In the genomic region with DNA sequence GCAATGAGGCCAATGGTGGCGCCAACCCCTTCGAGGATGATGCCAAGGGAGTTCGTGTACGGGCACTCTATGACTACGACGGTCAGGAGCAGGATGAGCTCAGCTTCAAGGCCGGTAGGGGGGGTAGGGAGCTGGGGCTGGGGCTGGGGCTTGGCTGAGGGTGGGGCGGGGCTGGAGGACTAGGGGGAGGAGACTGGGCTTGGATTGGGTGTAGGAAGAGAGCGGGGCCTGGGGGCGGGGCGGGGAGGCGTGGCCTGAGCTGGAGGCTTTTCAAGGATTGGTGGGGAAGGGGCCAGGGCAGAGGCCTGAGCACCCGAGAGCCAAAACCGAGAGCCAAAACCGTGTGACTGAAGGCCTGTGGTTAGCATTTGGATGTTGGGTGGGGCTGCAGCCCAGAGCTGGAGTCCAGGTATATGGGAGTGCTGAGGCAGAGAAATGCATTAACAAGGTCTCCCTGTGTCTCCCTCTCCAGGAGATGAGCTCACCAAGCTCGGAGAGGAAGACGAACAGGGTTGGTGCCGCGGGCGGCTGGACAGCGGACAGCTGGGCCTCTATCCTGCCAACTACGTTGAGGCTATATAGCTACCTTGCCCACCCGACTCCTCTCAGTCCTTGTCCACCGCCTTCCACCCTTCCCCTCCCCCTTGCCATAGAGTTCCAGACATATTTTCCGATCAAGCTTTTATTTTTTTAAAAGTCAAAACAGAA, we compare ENCODE assay signal across 8 mouse cellular contexts. TPM values are rescaled to one million over a fixed set of nuclear protein-coding genes. Genes with fewer than 3 reads are reported as not detected.
A peak's percentile ranks its signal among the peaks of the same experiment; 100 is the strongest.
DNase-seq lines count a peak whose midpoint lies in the region; ATAC-seq and TF ChIP-seq lines count a peak whose summit lies in the region.
"Had no signal": no experiment of that assay in that cellular context is flagged by ENCODE, and none has a peak within 500 bp of the region (broad histone marks: within the 10 kb centered on the region; RNA-seq: fewer than 3 reads in every experiment).

No protein-coding gene starts in this region.

- peaks cover 36% of the 10 kb centered on the region for H3K27me3 ChIP-seq in forebrain, embryonic 12.5 days
- H3K27me3 ChIP-seq in limb, embryonic 12.5 days, result peaks cover 37% of the 10 kb centered on the region
- H3K27me3 ChIP-seq in midbrain, embryonic 14.5 days (ENCODE audit: control insufficient read depth, insufficient read depth, low read length), result no peaks in the 10 kb centered on the region

- ATAC-seq in forebrain, embryonic 12.5 days (ENCODE audit: low FRiP score), result peak; percentile 90
- peak; percentile 25 to 49; a peak in 2 of 4 replicates for ATAC-seq in hematopoietic stem cell, adult 5-6 weeks (replicated peaks in 1 of 2; ENCODE audit: insufficient read depth in 1 of 2, low FRiP score in 2 of 2, low TSS enrichment in 1 of 2, low read depth in 1 of 2, poor library complexity in 2 of 2, severe bottlenecking in 2 of 2)
- peak; percentile 88 for ATAC-seq in limb, embryonic 12.5 days (ENCODE audit: insufficient number of reproducible peaks, insufficient read depth, low FRiP score, low TSS enrichment, low read depth)
- ATAC-seq in midbrain, embryonic 14.5 days (ENCODE audit: low FRiP score, low TSS enrichment), result peak; percentile 80

- H3K4me3 ChIP-seq in ES-E14 (ENCODE audit: insufficient read depth in 1 of 2, low read depth in 1 of 2, low read length in 2 of 2, poor library complexity in 1 of 2, severe bottlenecking in 1 of 2), result peak overlapping the region; percentile 29 to 63; a peak in 3 of 4 replicates
- peak overlapping the region; percentile 25 for H3K4me3 ChIP-seq in forebrain, embryonic 12.5 days (replicated peaks)
- peak overlapping the region; percentile 33 for H3K4me3 ChIP-seq in limb, embryonic 12.5 days (replicated peaks)
- peak overlapping the region; percentile 8; the same call in 1 of the 2 replicates for H3K4me3 ChIP-seq in midbrain, embryonic 14.5 days (replicated peaks; ENCODE audit: low read depth, low read length)

- H3K9ac ChIP-seq in ES-E14 (ENCODE audit: insufficient read depth, low read depth, low read length, poor library complexity, severe bottlenecking), result no peak overlapping the region; the same call in 1 of the 2 replicates
- peak overlapping the region; percentile 33; the same call in 1 of the 2 replicates for H3K9ac ChIP-seq in forebrain, embryonic 12.5 days
- 0 out of 2 replicates have a peak overlapping the region, but pooled peaks have one; percentile 0 for H3K9ac ChIP-seq in limb, embryonic 12.5 days (replicated peaks)
- no peak overlapping the region for H3K9ac ChIP-seq in midbrain, embryonic 14.5 days (replicated peaks; ENCODE audit: low read length)

- DNase-seq in ES-E14 (ENCODE audit: low read depth, low spot score), result peak; percentile 96
- peak; percentile 93 for DNase-seq in adrenal gland, adult 2 months
- peak; percentile 86 for DNase-seq in midbrain, embryonic 14.5 days
- DNase-seq in thymus, adult 18-20 months, result peak; percentile 13

- no peak overlapping the region for H3K27ac ChIP-seq in ES-E14 (ENCODE audit: insufficient read depth, low read depth, low read length, poor library complexity, severe bottlenecking)
- no peak overlapping the region for H3K27ac ChIP-seq in forebrain, embryonic 12.5 days
- no peak overlapping the region for H3K27ac ChIP-seq in limb, embryonic 12.5 days
- H3K27ac ChIP-seq in midbrain, embryonic 14.5 days (replicated peaks; ENCODE audit: low read depth, low read length), result no peak overlapping the region
- H3K27ac ChIP-seq: macrophage had no signal

- in situ Hi-C loops in ES-E14 (cut with MboI; ENCODE audit: low sequenced_read_pairs in 2 of 2, unreplicated experiment in 2 of 2), result no loop called here

- WGBS in forebrain, embryonic 12.5 days, result 7% methylated on average over 25 of the region's 25 CpGs
- 6% methylated on average over 25 of the region's 25 CpGs for WGBS in limb, embryonic 12.5 days
- WGBS in midbrain, embryonic 14.5 days, result 4% methylated on average over 24 of the region's 25 CpGs

- peaks cover 4 to 20% of the 10 kb centered on the region in 2 experiments for H3K4me1 ChIP-seq in ES-E14 (ENCODE audit: control insufficient read depth in 2 of 2, insufficient read depth in 2 of 2, low read length in 2 of 2, poor library complexity in 1 of 2)
- peaks cover 15% of the 10 kb centered on the region for H3K4me1 ChIP-seq in forebrain, embryonic 12.5 days
- H3K4me1 ChIP-seq in limb, embryonic 12.5 days (replicated peaks), result peaks cover 11% of the 10 kb centered on the region
- no peaks in the 10 kb centered on the region for H3K4me1 ChIP-seq in midbrain, embryonic 14.5 days (ENCODE audit: control insufficient read depth, insufficient read depth, low read length)

- H3K4me2 ChIP-seq in forebrain, embryonic 12.5 days, result peak overlapping the region; percentile 51
- H3K4me2 ChIP-seq in limb, embryonic 12.5 days, result peak overlapping the region; percentile 50
- peak overlapping the region; percentile 48 for H3K4me2 ChIP-seq in midbrain, embryonic 14.5 days (ENCODE audit: low read length)

- no peaks in the 10 kb centered on the region for H3K36me3 ChIP-seq in ES-E14 (ENCODE audit: control insufficient read depth, insufficient read depth, low read length, poor library complexity, severe bottlenecking)
- no peaks in the 10 kb centered on the region for H3K36me3 ChIP-seq in forebrain, embryonic 12.5 days (replicated peaks)
- no peaks in the 10 kb centered on the region for H3K36me3 ChIP-seq in limb, embryonic 12.5 days
- 0 out of 2 replicates have a peak, but pooled peaks cover 5% of the 10 kb centered on the region for H3K36me3 ChIP-seq in midbrain, embryonic 14.5 days (ENCODE audit: control insufficient read depth, insufficient read depth, low read length)

- H3K9me3 ChIP-seq in ES-E14 (ENCODE audit: control insufficient read depth, insufficient read depth, low read depth, low read length), result no peaks in the 10 kb centered on the region
- H3K9me3 ChIP-seq in forebrain, embryonic 12.5 days, result no peaks in the 10 kb centered on the region
- no peaks in the 10 kb centered on the region for H3K9me3 ChIP-seq in limb, embryonic 12.5 days
- no peaks in the 10 kb centered on the region for H3K9me3 ChIP-seq in midbrain, embryonic 14.5 days (ENCODE audit: control insufficient read depth, low read length)

TF ChIP-seq in ES-E14, 5 proteins besides CTCF, POLR2A, EP300 and RAD21:
- 0 out of 2 replicates have a peak, but pooled peaks have one; percentile 11 for TF ChIP-seq ZNF384 (IDR thresholded peaks at IDR 0.05; ENCODE audit: low read depth, low read length)
- no peak for TF ChIP-seq HCFC1 (IDR thresholded peaks at IDR 0.05; ENCODE audit: borderline replicate concordance, insufficient read depth, low read length)

RNA-seq across cellular contexts. Expression of a gene that starts 20.6 kb away (rescaled TPM):
- total RNA-seq in ES-E14 (2012; rRNA removed), result 0.53 TPM in 1 of 2 replicates, not detected in the other
- under 1 TPM in 1 of 2 experiments, not detected in 1; 0.28 TPM for total RNA-seq in adrenal gland, adult 2 months (2021)
- 0.11 and 0.47 TPM in 2 replicates for polyA plus RNA-seq in adrenal gland, adult 2 months (2012; rRNA removed)
- 0.37 TPM in 1 of 2 replicates, not detected in the other for polyA plus RNA-seq in forebrain, embryonic 12.5 days (2016; fragmentation: Nextera tagmentation; extraction: Ambion mirVana)
- not detected in 2 replicates for total RNA-seq in hematopoietic stem cell, adult 5-6 weeks (2017)
- polyA plus RNA-seq in limb, embryonic 12.5 days (2016; fragmentation: Nextera tagmentation; extraction: Ambion mirVana), result 0.21 and 0.36 TPM in 2 replicates
- 1.5 and 2.7 TPM in 2 replicates for polyA plus RNA-seq in midbrain, embryonic 14.5 days (2014; fragmentation: Nextera tagmentation; extraction: Ambion mirVana)
- polyA plus RNA-seq: macrophage had no signal

RNA-seq across cellular contexts. Expression of a gene that starts 52.8 kb away (rescaled TPM):
- 7.9 and 8.8 TPM in 2 replicates for total RNA-seq in ES-E14 (2012; rRNA removed)
- total RNA-seq in adrenal gland, adult 2 months (2021), result 1 to 10 TPM; 2.5 to 5.6 TPM
- 3.0 and 3.8 TPM in 2 replicates for polyA plus RNA-seq in adrenal gland, adult 2 months (2012; rRNA removed)
- 9.0 and 12.7 TPM in 2 replicates for polyA plus RNA-seq in forebrain, embryonic 12.5 days (2016; fragmentation: Nextera tagmentation; extraction: Ambion mirVana)
- total RNA-seq in hematopoietic stem cell, adult 5-6 weeks (2017), result 0.25 TPM in 1 of 2 replicates, not detected in the other
- polyA plus RNA-seq in limb, embryonic 12.5 days (2016; fragmentation: Nextera tagmentation; extraction: Ambion mirVana), result 4.3 and 5.0 TPM in 2 replicates
- polyA plus RNA-seq in midbrain, embryonic 14.5 days (2014; fragmentation: Nextera tagmentation; extraction: Ambion mirVana), result 33.0 and 42.1 TPM in 2 replicates

Comparison
In these comparisons a context has a peak if more than half of its experiments do, and no peak if none do; other contexts are left out.
1. DNase-seq: peak in every context shown above with its lines; median percentile 96 in ES-E14; 93 in adrenal gland, adult 2 months; 86 in midbrain, embryonic 14.5 days; 13 in thymus, adult 18-20 months.
2. H3K9ac ChIP-seq: peak in forebrain, embryonic 12.5 days (single experiment) and limb, embryonic 12.5 days (single experiment); none in ES-E14 (single experiment) and midbrain, embryonic 14.5 days (single experiment).
3. ATAC-seq: peak in every context shown above with its lines; median percentile 90 in forebrain, embryonic 12.5 days; 88 in limb, embryonic 12.5 days; 80 in midbrain, embryonic 14.5 days; 37 in hematopoietic stem cell, adult 5-6 weeks.
4. Peak in every context shown above with its lines, with median percentiles within 50 percentile points of each other: H3K4me3 ChIP-seq and H3K4me2 ChIP-seq.